Mouse (Mus musculus) liver, embryonic 12.5 days (tissue): ENCODE measurements around the gene Grb10. TPM values are rescaled to one million over a fixed set of nuclear protein-coding genes. Genes with fewer than 3 reads are reported as not detected.

Experiments used
- ATAC-seq: fragments of 200-750 bp; cut with Nextera tagmentation; 2 replicates; pipeline ENCODE4 v1.8.0; 2017; ENCODE audit warnings: moderate number of reproducible peaks, mild to moderate bottlenecking, moderate library complexity
- H3K27ac ChIP-seq: fragments of 300-500 bp; sonication (generic); 2 replicates; pipeline ENCODE4 v1.5.1; 2016; ENCODE audit warnings: mild to moderate bottlenecking
- H3K27me3 ChIP-seq: fragments of 300-500 bp; sonication (generic); replicated peaks from 2 replicates; pipeline ENCODE4 v1.6.1; 2016; ENCODE audit warnings: mild to moderate bottlenecking, moderate library complexity
- H3K36me3 ChIP-seq: fragments of 300-500 bp; sonication (generic); 2 replicates; pipeline ENCODE4 v1.6.1; 2016; ENCODE audit warnings: mild to moderate bottlenecking, moderate library complexity
- H3K4me1 ChIP-seq: fragments of 300-500 bp; sonication (generic); 2 replicates; pipeline ENCODE4 v1.6.1; 2016
- H3K4me2 ChIP-seq: fragments of 300-500 bp; sonication (generic); 2 replicates; pipeline ENCODE4 v1.6.1; 2016; ENCODE audit warnings: mild to moderate bottlenecking, moderate library complexity
- H3K4me3 ChIP-seq: fragments of 300-500 bp; sonication (generic); 2 replicates; pipeline ENCODE4 v1.5.1; 2016; ENCODE audit warnings: mild to moderate bottlenecking, moderate library complexity
- H3K9ac ChIP-seq: fragments of 300-500 bp; sonication (generic); 2 replicates; pipeline ENCODE4 v1.6.1; 2016; ENCODE audit warnings: mild to moderate bottlenecking, moderate library complexity
- H3K9me3 ChIP-seq: fragments of 300-500 bp; sonication (generic); replicated peaks from 2 replicates; pipeline ENCODE4 v1.6.1; 2016; ENCODE audit warnings: mild to moderate bottlenecking, moderate library complexity
- WGBS: fragments of 180-500 bp; shearing (Covaris S2); methylation state at CpG from one replicate; pipeline ENCODE4 v1.1.7; 2016; ENCODE audit not compliant: insufficient replicate concordance; 5-methylcytosine and 5-hydroxymethylcytosine counted together
- polyA plus RNA-seq: library from polyadenylated mRNA; unstranded; fragments of >200 nt; fragmentation: Nextera tagmentation; extraction: Ambion mirVana; gene quantifications from 2 replicates; pipeline ENCODE4 v1.2.1, GENCODE M21; 2016

Grb10 gene
- polyA plus RNA-seq, 1 experiment from 2014 or later: 206 TPM

GRCm38 (mm10) chr11:11989850-11990249, 48.6 kb downstream of the Grb10 start:
- no peaks in the 10 kb centered on the region for H3K27me3 ChIP-seq
- H3K4me1 ChIP-seq: peaks cover 7% of the 10 kb centered on the region
- WGBS: 66% methylated on average over 4 of the region's 4 CpGs
- H3K4me3 ChIP-seq: no peak overlapping the region
- no peaks in the 10 kb centered on the region for H3K9me3 ChIP-seq
- 0 out of 2 replicates have a peak, but pooled peaks cover 4% of the 10 kb centered on the region for H3K36me3 ChIP-seq
- no peak overlapping the region for H3K27ac ChIP-seq
- ATAC-seq: no peak; the same call in 1 of the 2 replicates
- H3K4me2 ChIP-seq: no peak overlapping the region
- no peak overlapping the region for H3K9ac ChIP-seq

DNA sequence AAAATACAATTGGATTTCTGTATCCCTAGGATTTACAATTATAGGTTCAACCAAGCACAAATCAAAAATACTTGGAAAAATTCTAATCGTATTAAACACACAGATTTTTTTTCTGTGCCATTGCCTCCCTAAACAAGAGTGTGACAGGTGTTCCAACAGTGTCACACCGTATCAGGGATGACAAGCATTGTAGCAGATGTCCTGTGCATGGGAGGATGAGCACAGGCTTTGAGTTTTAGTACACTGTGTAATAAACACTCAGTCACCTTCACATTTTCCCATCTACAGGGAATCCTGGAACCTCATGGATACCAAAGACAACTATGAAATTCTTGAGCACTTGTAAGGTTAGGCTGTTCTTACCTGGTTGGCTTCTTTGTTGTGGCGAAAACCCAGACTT, 51.2 kb downstream of the Grb10 start:
- 78% methylated on average over 3 of the region's 3 CpGs for WGBS
- Histone ChIP-seq H3K4me1 (peaks cover 7% of the 10 kb centered on the region), H3K4me3 (no peak overlapping the region), H3K36me3 (0 out of 2 replicates have a peak, but pooled peaks cover 6% of the 10 kb centered on the region), H3K9ac (no peak overlapping the region), H3K9me3 (no peaks in the 10 kb centered on the region), H3K4me2 (no peak overlapping the region), H3K27me3 (no peaks in the 10 kb centered on the region), H3K27ac (no peak overlapping the region)
- no peak for ATAC-seq

GRCm38 (mm10) chr11:11978611-11979197, 59.8 kb downstream of the Grb10 start:
- 0 out of 2 replicates have a peak, but pooled peaks cover 10% of the 10 kb centered on the region for H3K4me1 ChIP-seq
- H3K9me3 ChIP-seq: no peaks in the 10 kb centered on the region
- no peak overlapping the region for H3K9ac ChIP-seq
- H3K36me3 ChIP-seq: 0 out of 2 replicates have a peak, but pooled peaks cover 9% of the 10 kb centered on the region
- no peak overlapping the region for H3K4me2 ChIP-seq
- no peak overlapping the region for H3K27ac ChIP-seq
- peak; percentile 36; the same call in 1 of the 2 replicates for ATAC-seq
- WGBS: 64% methylated on average over 5 of the region's 5 CpGs
- no peaks in the 10 kb centered on the region for H3K27me3 ChIP-seq
- H3K4me3 ChIP-seq: no peak overlapping the region

- Histone ChIP-seq H3K4me2 (peak overlapping the region; percentile 19; the same call in 1 of the 2 replicates), H3K9me3 (no peaks in the 10 kb centered on the region), H3K36me3 (peaks cover 31% of the 10 kb centered on the region), H3K9ac (no peak overlapping the region), H3K4me3 (no peak overlapping the region), H3K27me3 (no peaks in the 10 kb centered on the region), H3K27ac (no peak overlapping the region), H3K4me1 (peaks cover 14% of the 10 kb centered on the region)
- 45% methylated on average over 10 of the region's 10 CpGs for WGBS
- no peak for ATAC-seq
Observed at GRCm38 (mm10) chr11:11974591-11975255, 63.8 kb downstream of the Grb10 start.

GRCm38 (mm10) chr11:11973366-11974014, 65.0 kb downstream of the Grb10 start:
- Histone ChIP-seq H3K36me3 (peaks cover 41% of the 10 kb centered on the region), H3K4me1 (peaks cover 22% of the 10 kb centered on the region), H3K9me3 (no peaks in the 10 kb centered on the region), H3K4me3 (no peak overlapping the region), H3K9ac (no peak overlapping the region), H3K27me3 (no peaks in the 10 kb centered on the region), H3K4me2 (no peak overlapping the region), H3K27ac (no peak overlapping the region)
- peak; percentile 69 for ATAC-seq
- 48% methylated on average over 8 of the region's 8 CpGs for WGBS

DNA sequence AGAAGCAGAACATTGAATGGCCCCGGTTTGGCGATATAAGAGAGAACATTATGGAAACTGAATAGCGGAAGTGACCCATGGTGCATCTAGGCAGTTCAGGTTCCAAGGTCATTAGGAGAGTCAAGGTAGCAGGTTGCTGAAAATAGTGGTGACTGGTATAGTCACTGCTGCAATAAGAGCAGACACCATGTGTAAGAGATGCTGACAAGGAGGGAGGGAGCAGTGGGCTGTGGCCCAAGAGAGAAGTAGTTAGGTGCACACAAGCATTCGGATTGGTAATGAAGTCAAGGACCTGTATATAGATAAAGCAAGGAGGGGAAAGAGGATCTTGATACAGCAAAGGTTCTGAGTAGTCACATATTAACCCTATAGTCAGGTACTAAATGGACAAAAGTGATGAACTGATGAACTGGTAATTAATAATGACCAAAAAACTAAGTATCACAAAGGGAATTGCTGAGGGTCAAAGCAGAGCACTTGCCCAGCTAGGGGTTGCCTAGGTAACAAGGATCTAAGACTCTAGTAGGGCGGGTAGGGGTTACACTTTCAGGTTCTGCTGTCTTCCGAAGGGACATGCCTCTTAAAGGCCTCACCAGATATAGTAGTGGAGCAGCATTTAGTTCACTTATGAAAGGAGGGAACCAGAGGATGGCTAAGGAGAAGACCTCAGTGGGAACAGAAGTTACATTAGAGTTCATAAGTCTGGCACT, 65.9 kb downstream of the Grb10 start:
- no peaks in the 10 kb centered on the region for H3K27me3 ChIP-seq
- H3K36me3 ChIP-seq: peaks cover 49% of the 10 kb centered on the region
- H3K4me2 ChIP-seq: no peak overlapping the region
- H3K9me3 ChIP-seq: no peaks in the 10 kb centered on the region
- ATAC-seq: 0 out of 2 replicates have a peak, but pooled peaks have one; percentile 8
- no peak overlapping the region for H3K27ac ChIP-seq
- 85% methylated on average over 6 of the region's 6 CpGs for WGBS
- H3K4me3 ChIP-seq: no peak overlapping the region
- H3K4me1 ChIP-seq: peaks cover 22% of the 10 kb centered on the region
- H3K9ac ChIP-seq: no peak overlapping the region

- H3K4me1 ChIP-seq: peaks cover 37% of the 10 kb centered on the region
- ATAC-seq: no peak
- no peak overlapping the region for H3K4me3 ChIP-seq
- no peak overlapping the region for H3K4me2 ChIP-seq
- peaks cover 57% of the 10 kb centered on the region for H3K36me3 ChIP-seq
- no peak overlapping the region for H3K9ac ChIP-seq
- no peaks in the 10 kb centered on the region for H3K9me3 ChIP-seq
- no peaks in the 10 kb centered on the region for H3K27me3 ChIP-seq
- WGBS: 87% methylated on average over 11 of the region's 11 CpGs
- no peak overlapping the region for H3K27ac ChIP-seq
Observed at GRCm38 (mm10) chr11:11970246-11970645, 68.2 kb downstream of the Grb10 start.

DNA sequence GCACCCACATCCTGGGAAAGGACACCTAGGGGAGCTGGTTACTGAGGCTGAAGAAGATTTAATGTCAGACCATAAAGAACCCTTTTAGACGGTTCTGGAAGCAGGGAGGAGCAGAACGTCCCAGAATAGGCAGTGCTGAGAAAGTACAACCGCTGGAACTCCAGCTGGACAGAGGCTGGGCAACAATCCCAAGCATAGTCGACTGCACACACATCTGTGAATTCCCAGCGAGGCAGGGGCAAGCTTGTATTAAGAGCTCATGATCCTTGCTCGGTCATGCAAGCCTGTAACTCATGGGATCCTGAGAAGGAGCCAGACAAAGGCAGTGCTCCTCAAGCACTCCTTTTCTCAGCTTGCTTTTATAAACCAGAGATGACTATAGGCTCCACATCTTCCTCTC, 69.7 kb downstream of the Grb10 start:
- H3K27ac ChIP-seq: peak overlapping the region; percentile 22; the same call in 1 of the 2 replicates
- no peaks in the 10 kb centered on the region for H3K27me3 ChIP-seq
- H3K4me2 ChIP-seq: no peak overlapping the region
- H3K9me3 ChIP-seq: no peaks in the 10 kb centered on the region
- H3K9ac ChIP-seq: no peak overlapping the region
- H3K4me1 ChIP-seq: peaks cover 41% of the 10 kb centered on the region
- peaks cover 60% of the 10 kb centered on the region for H3K36me3 ChIP-seq
- no peak for ATAC-seq
- no peak overlapping the region for H3K4me3 ChIP-seq
- 72% methylated on average over 6 of the region's 6 CpGs for WGBS

DNA sequence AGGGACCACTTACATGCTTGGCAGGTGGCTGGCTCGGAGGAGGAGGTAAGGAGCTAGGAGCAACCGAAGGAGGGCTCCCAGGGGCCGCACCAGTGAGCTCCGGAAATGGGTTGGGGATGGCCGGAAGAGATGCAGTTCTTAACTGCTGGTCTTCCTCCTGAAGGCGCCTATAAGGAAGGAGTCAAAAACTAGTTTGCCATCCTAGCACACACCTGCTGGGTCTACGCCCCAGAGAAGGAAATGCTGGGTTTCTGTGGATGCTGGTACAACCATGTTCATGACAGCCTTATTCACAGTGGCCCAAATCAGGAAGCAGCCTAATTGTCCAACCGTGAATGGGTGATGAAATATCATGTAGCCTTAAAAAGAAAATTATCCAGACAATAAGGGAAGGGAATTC, 71.0 kb downstream of the Grb10 start:
- no peak for ATAC-seq
- Histone ChIP-seq H3K4me2 (no peak overlapping the region), H3K27ac (no peak overlapping the region), H3K4me1 (peaks cover 51% of the 10 kb centered on the region), H3K9ac (no peak overlapping the region), H3K9me3 (no peaks in the 10 kb centered on the region), H3K27me3 (no peaks in the 10 kb centered on the region), H3K36me3 (peaks cover 57% of the 10 kb centered on the region), H3K4me3 (no peak overlapping the region)
- 64% methylated on average over 8 of the region's 8 CpGs for WGBS

DNA sequence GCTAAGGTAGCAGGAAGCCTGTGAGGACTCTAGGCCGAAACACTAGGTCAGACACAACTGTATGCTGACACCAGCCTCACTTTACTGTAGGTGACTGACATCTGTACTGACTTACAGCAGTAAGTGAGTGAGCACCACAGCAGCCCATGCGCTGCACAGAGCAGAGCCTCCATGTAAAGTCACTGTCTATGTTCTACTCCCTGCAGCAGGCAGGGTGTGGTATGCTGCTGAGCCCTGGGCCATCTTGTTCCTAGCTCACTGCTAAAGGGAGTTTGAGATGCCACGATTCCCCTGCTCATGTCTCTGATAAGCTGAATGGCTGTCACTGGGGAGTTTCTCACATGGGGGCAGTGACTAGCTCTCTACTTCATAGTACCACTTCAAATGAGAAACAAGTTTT, 72.3 kb downstream of the Grb10 start:
- WGBS: 63% methylated on average over 3 of the region's 3 CpGs
- H3K9ac ChIP-seq: no peak overlapping the region
- H3K36me3 ChIP-seq: peaks cover 51% of the 10 kb centered on the region
- no peaks in the 10 kb centered on the region for H3K27me3 ChIP-seq
- no peaks in the 10 kb centered on the region for H3K9me3 ChIP-seq
- no peak overlapping the region for H3K4me3 ChIP-seq
- H3K4me1 ChIP-seq: peaks cover 64% of the 10 kb centered on the region
- peak; percentile 69 for ATAC-seq
- H3K4me2 ChIP-seq: no peak overlapping the region
- H3K27ac ChIP-seq: peak overlapping the region; percentile 54

DNA sequence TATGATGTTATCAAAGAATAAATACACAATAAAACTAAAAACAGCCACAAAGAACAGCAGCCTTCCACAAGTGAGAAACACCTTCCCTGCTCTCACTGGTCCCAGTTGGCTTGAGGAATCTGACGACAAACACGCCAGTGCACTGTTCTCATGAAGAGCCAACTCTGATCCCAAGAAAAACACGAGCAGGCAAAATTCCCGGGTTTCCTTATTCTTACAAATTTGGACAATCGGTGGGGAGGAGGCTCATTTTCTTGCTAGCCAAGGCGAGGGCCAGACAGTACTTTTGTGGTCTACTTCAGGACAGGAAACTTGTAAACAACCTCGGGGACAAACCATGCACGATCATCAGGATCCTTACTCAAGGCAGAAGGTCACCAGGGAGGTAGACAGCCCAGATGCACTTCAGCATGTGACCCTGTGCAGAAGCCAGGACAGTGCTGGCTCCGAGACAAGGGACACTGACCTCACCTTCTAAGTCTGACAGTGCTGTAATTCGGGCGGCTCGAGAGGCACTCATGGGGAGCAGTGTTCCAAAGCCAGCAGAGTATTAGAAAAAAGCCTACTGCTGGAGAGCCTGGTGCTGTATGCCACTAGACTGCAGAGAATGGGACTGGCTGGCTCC, 72.9 kb downstream of the Grb10 start:
- no peak for ATAC-seq
- Histone ChIP-seq H3K27me3 (no peaks in the 10 kb centered on the region), H3K27ac (peak overlapping the region; percentile 54), H3K4me1 (peaks cover 70% of the 10 kb centered on the region), H3K4me3 (no peak overlapping the region), H3K9me3 (no peaks in the 10 kb centered on the region), H3K36me3 (peaks cover 50% of the 10 kb centered on the region), H3K4me2 (no peak overlapping the region), H3K9ac (no peak overlapping the region)
- 71% methylated on average over 12 of the region's 12 CpGs for WGBS
